12 mouse cellular contexts compared by ENCODE assay signal in genomic region chr6:71094693-71095092, GRCm38 (mm10). TPM values are rescaled to one million over a fixed set of nuclear protein-coding genes. Genes with fewer than 3 reads are reported as not detected.
DNase-seq lines count a peak whose midpoint lies in the region; ATAC-seq lines count a peak whose summit lies in the region.
"Had no signal": no experiment of that assay in that cellular context is flagged by ENCODE, and none has a peak within 500 bp of the region (broad histone marks: within the 10 kb centered on the region; RNA-seq: fewer than 3 reads in every experiment).

No protein-coding gene starts in this region.

- DNase-seq in adrenal gland, postnatal 10 days, result peak; percentile 22
- no peak for DNase-seq in adrenal gland, postnatal 4 days (ENCODE audit: low spot score in 2 of 2)
- DNase-seq in hindbrain, embryonic 14.5 days (ENCODE audit: low spot score), result peak; percentile 37
- peak; percentile 88 to 92 for DNase-seq in cerebellum, adult 18-20 months
- DNase-seq in layer of hippocampus, adult 8-10 months (ENCODE audit: low spot score in 2 of 2), result peak; percentile 10 to 29
- no peak for DNase-seq in retina, postnatal 1 day
- no peak for DNase-seq in thymus, postnatal 4 days
- DNase-seq: adrenal gland, postnatal 36 days; kidney, adult 2 months; right cerebral cortex, postnatal 25 days had no signal

- no peaks in the 10 kb centered on the region for H3K27me3 ChIP-seq in hindbrain, embryonic 14.5 days (ENCODE audit: control insufficient read depth, insufficient read depth, low read length)
- no peaks in the 10 kb centered on the region for H3K27me3 ChIP-seq in hindbrain, embryonic 12.5 days

- no peaks in the 10 kb centered on the region for H3K4me1 ChIP-seq in hindbrain, embryonic 14.5 days (replicated peaks; ENCODE audit: control insufficient read depth, insufficient read depth, low read length)
- H3K4me1 ChIP-seq in hindbrain, embryonic 12.5 days, result no peaks in the 10 kb centered on the region

- 65% methylated on average over 5 of the region's 5 CpGs for WGBS in hindbrain, embryonic 14.5 days
- 71% methylated on average over 5 of the region's 5 CpGs for WGBS in hindbrain, embryonic 12.5 days

- H3K4me2 ChIP-seq in hindbrain, embryonic 14.5 days (replicated peaks), result no peak overlapping the region
- H3K4me2 ChIP-seq in hindbrain, embryonic 12.5 days (replicated peaks), result no peak overlapping the region

- no peak overlapping the region for H3K9ac ChIP-seq in hindbrain, embryonic 14.5 days
- no peak overlapping the region for H3K9ac ChIP-seq in hindbrain, embryonic 12.5 days

- no peak overlapping the region for H3K27ac ChIP-seq in hindbrain, embryonic 14.5 days
- no peak overlapping the region for H3K27ac ChIP-seq in hindbrain, embryonic 12.5 days

- ATAC-seq in hindbrain, embryonic 14.5 days (ENCODE audit: low FRiP score), result peak; percentile 40; the same call in 1 of the 2 replicates
- no peak for ATAC-seq in hindbrain, embryonic 12.5 days (ENCODE audit: low FRiP score)

- H3K36me3 ChIP-seq in hindbrain, embryonic 14.5 days (replicated peaks; ENCODE audit: control insufficient read depth, insufficient read depth), result no peaks in the 10 kb centered on the region
- no peaks in the 10 kb centered on the region for H3K36me3 ChIP-seq in hindbrain, embryonic 12.5 days

- H3K4me3 ChIP-seq in hindbrain, embryonic 14.5 days (replicated peaks; ENCODE audit: low read length), result no peak overlapping the region
- H3K4me3 ChIP-seq in hindbrain, embryonic 12.5 days, result no peak overlapping the region

- H3K9me3 ChIP-seq in hindbrain, embryonic 14.5 days (ENCODE audit: control insufficient read depth, low read length), result no peaks in the 10 kb centered on the region
- H3K9me3 ChIP-seq in hindbrain, embryonic 12.5 days (replicated peaks), result no peaks in the 10 kb centered on the region

RNA-seq across cellular contexts. Expression of gene Thnsl2, which starts 49.5 kb away (rescaled TPM):
- total RNA-seq in adrenal gland, postnatal 10 days (2021), result 10 to 100 TPM; 16.6 to 17.0 TPM
- 10 to 100 TPM; 27.9 to 31.7 TPM for total RNA-seq in adrenal gland, postnatal 4 days (2021)
- 4.5 and 5.5 TPM in 2 replicates for polyA plus RNA-seq in hindbrain, embryonic 14.5 days (2014; fragmentation: Nextera tagmentation; extraction: Ambion mirVana)
- polyA plus RNA-seq in hindbrain, embryonic 12.5 days (2016; fragmentation: Nextera tagmentation; extraction: Ambion mirVana), result 5.3 and 5.4 TPM in 2 replicates
- 1 to 10 TPM; 3.8 to 6.2 (median 4.8) TPM for total RNA-seq in layer of hippocampus, adult 8-10 months (2022)
- total RNA-seq: neutrophil, adult 5-6 weeks had no signal

Comparison
In these comparisons a context has a peak if more than half of its experiments do, and no peak if none do; other contexts are left out.
1. DNase-seq: peak in adrenal gland, postnatal 10 days (single experiment), hindbrain, embryonic 14.5 days (single experiment), cerebellum, adult 18-20 months (2 of 2) and layer of hippocampus, adult 8-10 months (2 of 2); none in adrenal gland, postnatal 4 days (0 of 2), retina, postnatal 1 day (single experiment) and thymus, postnatal 4 days (single experiment).